Mouse (Mus musculus) MEL-GATA-1-ER (cell line): ENCODE measurements at regions not wholly inside any gene's neighbourhood (a gene's known extent, or its start where the extent isn't known, plus 50 kb on each side); places are given as distances from the start of the nearest gene placed in this dataset.

ENCODE experiments used
- DNase-seq: peaks from one replicate; pipeline ENCODE4 v3.0.0-alpha.2; 2012; ENCODE audit warnings: low read depth; ENCODE audit errors: extremely low read depth

- no peak for DNase-seq
Measured at GRCm38 (mm10) chr17:45866876-45867652, 133.4 kb upstream of the 1600014C23Rik start.

- DNase-seq: no peak
Measured at GRCm38 (mm10) chr17:45866346-45866745, 132.7 kb upstream of the 1600014C23Rik start.

- DNase-seq: no peak
Measured at GRCm38 (mm10) chr17:45865944-45866343, 132.3 kb upstream of the 1600014C23Rik start.

- no peak for DNase-seq
Measured at GRCm38 (mm10) chr17:45863471-45864205, 130.0 kb upstream of the 1600014C23Rik start.

DNA sequence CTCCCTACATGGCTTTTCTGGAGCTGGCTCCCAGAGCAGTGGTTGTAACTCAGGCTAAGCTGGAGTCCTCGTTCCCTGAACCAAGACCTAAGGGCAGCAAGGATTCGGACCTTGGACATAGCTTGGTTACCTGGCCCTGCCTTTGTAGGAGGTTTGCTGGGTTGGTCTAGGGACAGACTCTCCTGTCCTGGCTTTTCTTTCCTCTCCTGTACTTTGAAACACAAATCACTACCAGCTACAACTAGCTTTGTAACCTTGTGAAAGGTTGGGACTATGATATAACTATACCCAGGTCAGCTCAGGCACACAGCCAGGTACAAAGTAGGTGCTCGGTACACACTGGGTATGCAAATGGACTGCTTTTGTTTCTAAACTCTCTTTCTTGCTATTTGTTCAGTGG is 129.4 kb upstream of the 1600014C23Rik start:
- no peak for DNase-seq

DNA sequence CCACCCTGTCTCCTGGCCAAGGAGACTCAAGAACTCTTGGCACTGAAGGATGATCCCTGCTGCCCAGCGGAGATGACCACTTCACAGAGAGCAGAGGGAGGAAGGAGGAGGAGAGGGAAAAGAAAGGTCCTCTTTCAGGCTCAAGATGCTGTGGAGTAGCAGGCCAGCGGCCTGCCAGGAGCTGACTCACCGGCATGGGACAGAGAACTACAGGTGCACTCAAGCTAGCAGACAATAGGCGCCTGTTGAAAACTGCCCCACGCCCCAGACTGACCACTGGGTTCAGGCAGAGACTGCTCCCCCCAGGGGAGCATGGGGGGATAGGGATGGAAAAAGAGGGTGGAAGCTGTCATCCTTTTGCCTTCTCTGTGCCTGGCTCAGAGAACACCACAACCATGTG is 125.8 kb upstream of the 1600014C23Rik start:
- no peak for DNase-seq

GRCm38 (mm10) chr17:45853931-45854653 is 120.4 kb upstream of the 1600014C23Rik start:
- no peak for DNase-seq

- DNase-seq: no peak
Measured at GRCm38 (mm10) chr17:45852402-45852801, 118.8 kb upstream of the 1600014C23Rik start.

GRCm38 (mm10) chr17:45851723-45852396 is 118.2 kb upstream of the 1600014C23Rik start:
- DNase-seq: no peak

- DNase-seq: no peak
Measured at GRCm38 (mm10) chr17:45850976-45851375, 117.3 kb upstream of the 1600014C23Rik start.

GRCm38 (mm10) chr17:45850174-45850573 is 116.5 kb upstream of the 1600014C23Rik start:
- DNase-seq: no peak

DNA sequence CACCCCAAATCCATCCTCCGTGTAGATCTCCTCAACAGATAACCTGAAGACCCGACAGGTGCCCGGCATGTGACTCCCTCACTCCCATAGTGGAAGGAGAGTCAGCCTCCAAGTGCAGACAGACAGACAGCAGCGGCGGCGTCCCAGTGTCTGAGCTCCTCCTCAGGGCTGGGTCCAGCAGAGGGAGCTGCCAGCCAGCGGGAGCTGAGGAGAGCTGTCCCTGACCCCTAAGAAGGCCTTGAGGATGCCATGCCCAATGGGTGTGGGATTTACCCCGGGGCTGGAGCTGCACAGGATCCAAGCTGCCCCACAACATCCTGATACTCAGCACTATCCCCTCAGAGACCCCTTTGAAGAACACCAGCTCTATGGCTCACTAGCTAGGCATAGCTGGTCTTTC is 115.0 kb upstream of the 1600014C23Rik start:
- no peak for DNase-seq

- no peak for DNase-seq
Measured at GRCm38 (mm10) chr17:45847701-45848378, 114.2 kb upstream of the 1600014C23Rik start.

DNA sequence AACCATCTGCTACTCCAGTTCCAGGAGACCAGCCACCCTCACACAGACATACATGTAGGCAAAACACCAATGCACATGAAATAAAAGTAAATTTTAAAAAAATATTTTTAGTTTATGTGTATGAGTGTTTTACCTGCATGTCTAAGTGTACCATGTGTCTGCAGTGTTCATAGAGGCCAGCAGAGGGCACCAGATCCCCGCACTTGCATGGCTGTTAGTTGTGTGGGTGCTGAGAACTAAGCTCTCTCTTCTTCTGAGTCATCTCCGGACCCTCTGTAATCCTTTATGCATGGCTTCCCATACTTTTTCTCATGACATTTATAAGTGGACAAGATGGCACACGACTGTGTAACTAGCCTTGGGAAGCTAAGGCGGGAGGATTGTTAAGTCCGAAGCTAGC is 112.2 kb upstream of the 1600014C23Rik start:
- DNase-seq: no peak

- no peak for DNase-seq
Measured at GRCm38 (mm10) chr17:45836731-45837130, 103.1 kb upstream of the 1600014C23Rik start.

DNA sequence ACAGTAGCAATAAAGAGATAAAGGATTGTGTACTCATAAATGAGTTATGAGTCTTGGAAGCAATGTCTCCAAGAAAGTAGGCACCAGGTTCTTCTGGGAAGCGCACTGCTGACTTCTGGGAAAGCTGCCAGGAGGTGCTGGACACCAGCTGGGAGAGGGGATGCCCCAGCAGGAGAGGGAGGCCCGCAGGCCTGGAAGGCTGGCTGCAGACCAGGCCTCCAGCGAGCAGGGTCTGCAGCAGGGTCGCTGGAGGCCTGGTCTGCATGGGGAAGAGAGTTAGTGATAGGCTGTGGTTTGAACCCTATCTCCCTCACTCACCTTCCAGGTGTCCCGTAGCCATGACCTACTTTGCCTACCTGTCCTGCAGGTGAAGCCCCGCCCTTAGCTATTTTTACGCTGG is 102.6 kb upstream of the 1600014C23Rik start:
- no peak for DNase-seq

GRCm38 (mm10) chr17:45834518-45835071 is 101.0 kb upstream of the 1600014C23Rik start:
- no peak for DNase-seq

DNA sequence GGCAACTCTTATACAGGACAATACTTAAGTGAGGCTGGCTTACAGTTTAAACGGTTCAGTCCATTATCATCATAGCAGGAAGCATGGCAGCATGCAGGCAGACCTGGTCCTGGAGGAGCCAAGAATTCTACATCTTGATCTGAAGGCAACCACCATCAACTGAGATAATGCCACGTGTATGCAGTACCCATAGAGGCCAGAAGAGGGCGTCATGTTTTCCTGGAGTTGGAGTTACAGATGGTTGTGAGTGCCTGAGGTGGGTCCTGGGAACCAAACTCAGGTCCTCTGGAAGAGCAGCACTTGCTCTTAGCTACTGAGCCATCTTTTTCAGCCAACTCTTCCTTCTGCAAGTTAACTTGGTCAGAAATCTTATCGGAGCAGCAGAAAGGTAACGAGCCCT is 96.7 kb upstream of the 1600014C23Rik start:
- no peak for DNase-seq

GRCm38 (mm10) chr17:45829571-45829970 is 95.9 kb upstream of the 1600014C23Rik start:
- DNase-seq: no peak

DNA sequence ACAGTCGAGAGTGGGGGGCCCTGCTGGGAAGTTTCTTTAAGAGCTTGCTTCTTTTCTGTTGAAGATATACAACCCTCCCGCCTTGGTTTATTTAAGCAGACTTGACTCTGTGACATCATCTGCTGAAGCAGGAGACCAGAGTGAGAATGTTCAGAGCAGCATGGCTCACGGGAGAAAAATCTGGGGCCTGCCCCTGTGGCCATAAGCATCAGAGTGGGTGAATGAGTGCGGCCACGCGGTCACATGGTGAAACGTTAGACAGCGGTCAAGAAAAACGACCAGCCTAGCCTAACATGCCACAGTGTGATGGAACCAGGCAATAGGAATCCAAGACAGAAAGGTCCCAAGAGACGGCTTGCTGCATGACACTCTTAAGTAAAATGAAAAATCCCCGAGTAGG is 95.2 kb upstream of the 1600014C23Rik start:
- no peak for DNase-seq
